Mouse (Mus musculus): ENCODE measurements around the gene Tnni3k. TPM values are rescaled to one million over a fixed set of nuclear protein-coding genes. Genes with fewer than 3 reads are reported as not detected.

Tnni3k gene
- polyA plus RNA-seq (2017; shearing (Covaris generic)), result not detected

GRCm38 (mm10) chr3:155055231-155055916 lies at the start of gene Tnni3k:
Tnni3k (minus strand) TSS chr3:155055407.

GRCm38 (mm10) chr3:155093116-155093956 lies 38.1 kb upstream of the Tnni3k start, which contains the start of the genes Fpgt and Lrriq3:
Fpgt (minus strand) TSS chr3:155093403.
Lrriq3 (plus strand) TSS chr3:155093434.

Other genes starting within 250 kb of the Tnni3k start
- gene Fpgt, start 38.0 kb upstream of the Tnni3k start, polyA plus RNA-seq (2017; shearing (Covaris generic)), result 53.2 TPM
- gene Lrriq3, start 38.0 kb upstream of the Tnni3k start, polyA plus RNA-seq (2017; shearing (Covaris generic)), result 0.17 TPM